Mouse (Mus musculus) embryonic facial prominence, embryonic 12.5 days (tissue): Measurements from ENCODE around the gene Cdipt. TPM values are rescaled to one million over a fixed set of nuclear protein-coding genes. Genes with fewer than 3 reads are reported as not detected.

ENCODE experiments used
- ATAC-seq: fragments of 200-750 bp; cut with Nextera tagmentation; 2 replicates; pipeline ENCODE4 v1.8.0; 2017; ENCODE audit not compliant: insufficient number of reproducible peaks, insufficient read depth, low FRiP score, low TSS enrichment
- H3K27ac ChIP-seq: fragments of 300-500 bp; sonication (generic); 2 replicates; pipeline ENCODE4 v1.5.1; 2016; ENCODE audit warnings: mild to moderate bottlenecking
- H3K27me3 ChIP-seq: fragments of 300-500 bp; sonication (generic); 2 replicates; pipeline ENCODE4 v1.6.1; 2016; ENCODE audit warnings: mild to moderate bottlenecking, moderate library complexity
- H3K36me3 ChIP-seq: fragments of 300-500 bp; sonication (generic); 2 replicates; pipeline ENCODE4 v1.6.1; 2016; ENCODE audit warnings: mild to moderate bottlenecking
- H3K4me1 ChIP-seq: fragments of 300-500 bp; sonication (generic); 2 replicates; pipeline ENCODE4 v1.6.1; 2016
- H3K4me2 ChIP-seq: fragments of 300-500 bp; sonication (generic); replicated peaks from 2 replicates; pipeline ENCODE4 v1.6.1; 2016; ENCODE audit warnings: mild to moderate bottlenecking, moderate library complexity
- H3K4me3 ChIP-seq: fragments of 300-500 bp; sonication (generic); 2 replicates; pipeline ENCODE4 v1.5.1; 2016; ENCODE audit warnings: mild to moderate bottlenecking
- H3K9ac ChIP-seq: fragments of 300-500 bp; sonication (generic); 2 replicates; pipeline ENCODE4 v1.6.1; 2016; ENCODE audit warnings: mild to moderate bottlenecking, moderate library complexity
- H3K9me3 ChIP-seq: fragments of 300-500 bp; sonication (generic); 2 replicates; pipeline ENCODE4 v1.6.1; 2016; ENCODE audit warnings: mild to moderate bottlenecking, moderate library complexity
- WGBS: fragments of 180-500 bp; shearing (Covaris S2); methylation state at CpG from one replicate; pipeline ENCODE4 v1.1.7; 2016; 5-methylcytosine and 5-hydroxymethylcytosine counted together
- polyA plus RNA-seq: library from polyadenylated mRNA; unstranded; fragments of >200 nt; fragmentation: Nextera tagmentation; extraction: Ambion mirVana; gene quantifications from 2 replicates; pipeline ENCODE4 v1.2.1, GENCODE M21; 2016

Gene Cdipt
- polyA plus RNA-seq, 1 experiment from 2014 or later, result 88.0 TPM

DNA sequence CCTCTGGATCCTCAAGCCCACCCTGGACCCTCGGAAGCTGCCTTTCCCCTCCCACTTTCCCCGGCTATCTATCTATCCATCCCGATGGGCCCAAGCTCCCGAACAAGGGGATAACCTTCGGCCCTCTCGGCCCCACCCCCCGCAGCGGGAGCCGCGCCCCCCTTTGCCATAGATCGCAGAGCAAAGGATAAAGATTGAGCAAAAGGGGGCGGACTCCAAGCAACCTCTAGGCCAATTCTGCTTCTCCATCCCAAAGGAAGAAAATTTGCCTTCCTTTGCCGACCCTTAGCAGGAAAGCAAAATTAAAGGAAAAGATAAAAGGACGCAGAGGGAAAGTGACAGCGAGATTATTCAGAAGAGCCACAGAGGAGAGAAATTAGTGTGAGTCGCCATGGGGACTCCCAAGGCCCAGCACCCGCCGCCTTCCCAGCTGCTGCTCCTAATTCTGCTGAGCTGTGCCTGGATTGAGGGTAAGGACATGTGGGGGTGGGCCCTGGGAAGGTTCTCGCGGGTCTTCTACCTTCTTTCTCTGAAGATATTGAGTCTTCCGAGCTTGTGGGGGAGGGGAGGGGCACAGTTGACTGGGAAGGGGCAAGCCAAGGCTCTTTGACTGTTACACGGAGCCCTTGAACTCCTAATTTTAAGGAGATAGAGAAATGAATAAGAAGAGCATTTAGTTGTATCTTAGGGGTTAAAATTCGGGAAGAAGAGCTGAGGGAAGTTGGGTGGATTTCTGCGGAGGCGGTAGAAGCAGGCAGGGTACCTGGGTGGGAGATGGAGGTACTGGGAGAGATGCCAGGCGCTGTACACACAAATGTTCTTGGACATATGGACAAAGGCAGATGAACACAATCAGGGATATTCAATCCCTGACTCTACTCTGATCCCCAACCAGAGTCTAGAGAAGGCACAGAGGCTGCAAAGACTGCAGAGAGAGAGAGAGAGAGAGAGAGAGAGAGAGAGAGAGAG lies 24.8 kb upstream of the Cdipt start:
- Histone ChIP-seq H3K9ac (0 out of 2 replicates have a peak overlapping the region, but pooled peaks have one; percentile 1), H3K27me3 (peaks cover 39% of the 10 kb centered on the region), H3K4me2 (peak overlapping the region; percentile 98), H3K4me1 (peaks cover 10% of the 10 kb centered on the region; the same call in 1 of the 2 replicates), H3K9me3 (no peaks in the 10 kb centered on the region), H3K27ac (no peak overlapping the region), H3K36me3 (no peaks in the 10 kb centered on the region), H3K4me3 (peak overlapping the region; percentile 42)
- 6% methylated on average over 26 of the region's 26 CpGs for whole genome bisulfite sequencing
- ATAC-seq, result no peak

DNA sequence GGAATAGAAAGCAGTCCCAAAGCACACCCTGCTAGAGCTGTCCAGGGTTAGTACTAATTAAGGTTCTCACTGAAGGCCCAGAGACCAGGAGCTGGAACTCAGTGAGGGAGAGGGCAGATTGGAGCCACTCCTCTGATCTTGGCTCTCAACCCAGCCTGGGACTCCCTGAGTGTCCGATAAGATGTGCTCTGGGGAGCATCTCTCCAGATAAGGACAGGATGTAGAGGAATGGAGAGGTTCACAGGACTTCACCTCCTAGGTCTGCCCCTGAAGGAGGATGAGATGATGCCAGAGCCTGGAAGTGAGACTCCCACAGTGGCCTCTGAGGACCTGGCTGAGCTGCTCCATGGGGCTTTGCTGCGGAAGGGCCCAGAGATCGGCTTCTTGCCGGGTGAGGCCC lies 24.0 kb upstream of the Cdipt start:
- Histone ChIP-seq H3K4me3 (no peak overlapping the region), H3K27ac (no peak overlapping the region), H3K9ac (0 out of 2 replicates have a peak overlapping the region, but pooled peaks have one; percentile 1), H3K27me3 (peaks cover 39% of the 10 kb centered on the region), H3K4me1 (peaks cover 10% of the 10 kb centered on the region; the same call in 1 of the 2 replicates), H3K9me3 (no peaks in the 10 kb centered on the region), H3K4me2 (peak overlapping the region; percentile 19), H3K36me3 (no peaks in the 10 kb centered on the region)
- ATAC-seq, result no peak
- WGBS, result 18% methylated on average over 4 of the region's 4 CpGs

DNA sequence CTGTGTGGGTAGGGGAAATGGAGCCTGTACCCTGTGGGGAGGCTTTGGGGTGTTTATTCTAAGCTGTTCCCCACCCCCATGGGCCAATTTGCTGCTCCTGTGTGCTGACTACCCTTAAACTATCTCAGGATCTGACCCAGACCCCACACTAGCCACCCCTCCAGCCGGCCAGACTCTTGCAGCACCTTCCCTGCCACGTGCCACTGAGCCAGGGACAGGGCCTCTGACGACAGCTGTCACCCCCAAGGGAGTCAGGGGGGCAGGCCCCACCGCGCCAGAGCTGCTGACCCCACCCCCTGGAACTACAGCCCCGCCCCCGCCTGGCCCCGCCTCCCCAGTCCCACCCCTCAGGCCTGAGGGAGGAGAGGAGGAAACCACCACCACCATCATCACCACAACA lies 23.1 kb upstream of the Cdipt start:
- no peak for ATAC-seq
- Histone ChIP-seq H3K9ac (no peak overlapping the region), H3K4me2 (no peak overlapping the region), H3K4me3 (no peak overlapping the region), H3K9me3 (no peaks in the 10 kb centered on the region), H3K4me1 (peaks cover 10% of the 10 kb centered on the region; the same call in 1 of the 2 replicates), H3K27me3 (peaks cover 39% of the 10 kb centered on the region), H3K27ac (no peak overlapping the region), H3K36me3 (no peaks in the 10 kb centered on the region)
- WGBS, result 1% methylated on average over 8 of the region's 8 CpGs

DNA sequence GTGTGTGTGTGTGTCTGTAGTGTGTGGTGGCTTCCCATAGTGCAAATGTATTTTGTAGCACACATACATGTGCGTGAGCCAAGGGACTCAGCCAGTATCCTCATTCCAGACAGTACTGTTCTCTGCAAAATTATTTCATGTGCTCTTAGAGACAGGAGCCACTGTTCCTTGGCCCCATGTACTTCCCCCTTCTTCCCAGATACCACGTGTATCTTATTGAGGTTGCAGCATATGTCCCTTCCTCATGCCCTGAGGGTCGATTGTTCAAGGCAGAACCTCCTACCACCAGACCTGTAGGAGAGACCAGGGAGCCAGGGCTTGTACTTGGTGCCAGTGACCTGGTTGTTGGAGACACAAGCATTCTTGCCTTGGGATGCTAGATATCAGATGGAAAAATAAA lies 20.6 kb upstream of the Cdipt start:
- H3K4me3 ChIP-seq, result no peak overlapping the region
- ATAC-seq, result no peak
- peaks cover 32% of the 10 kb centered on the region for H3K27me3 ChIP-seq
- H3K9ac ChIP-seq, result no peak overlapping the region
- H3K27ac ChIP-seq, result no peak overlapping the region
- WGBS, result 63% methylated on average over 3 of the region's 3 CpGs
- no peak overlapping the region for H3K4me2 ChIP-seq
- H3K36me3 ChIP-seq, result no peaks in the 10 kb centered on the region
- H3K9me3 ChIP-seq, result no peaks in the 10 kb centered on the region
- H3K4me1 ChIP-seq, result 0 out of 2 replicates have a peak, but pooled peaks cover 4% of the 10 kb centered on the region

DNA sequence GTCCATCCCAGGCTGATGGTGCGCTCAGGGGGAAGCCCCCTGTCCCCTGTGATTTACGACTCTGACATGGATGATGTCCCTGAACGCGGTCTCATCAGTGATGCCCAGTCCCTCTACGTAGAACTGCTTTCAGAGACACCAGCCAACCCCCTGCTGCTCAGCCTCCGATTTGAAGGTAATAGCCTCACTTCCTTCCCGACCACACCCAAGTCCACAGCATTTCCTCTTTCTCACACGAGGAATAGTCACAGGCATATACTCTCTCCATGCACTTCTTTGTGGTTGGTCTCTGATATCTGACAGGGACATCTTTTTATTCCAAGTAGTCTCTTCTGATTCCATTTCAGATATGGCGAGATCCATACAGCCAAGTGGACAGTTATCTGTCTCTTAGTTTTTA lies 15.9 kb upstream of the Cdipt start:
- H3K4me1 ChIP-seq, result no peaks in the 10 kb centered on the region
- H3K27me3 ChIP-seq, result peaks cover 24% of the 10 kb centered on the region
- WGBS, result 73% methylated on average over 9 of the region's 9 CpGs
- no peak for ATAC-seq
- no peak overlapping the region for H3K9ac ChIP-seq
- no peaks in the 10 kb centered on the region for H3K36me3 ChIP-seq
- H3K9me3 ChIP-seq, result no peaks in the 10 kb centered on the region
- H3K4me3 ChIP-seq, result no peak overlapping the region
- no peak overlapping the region for H3K4me2 ChIP-seq
- no peak overlapping the region for H3K27ac ChIP-seq

DNA sequence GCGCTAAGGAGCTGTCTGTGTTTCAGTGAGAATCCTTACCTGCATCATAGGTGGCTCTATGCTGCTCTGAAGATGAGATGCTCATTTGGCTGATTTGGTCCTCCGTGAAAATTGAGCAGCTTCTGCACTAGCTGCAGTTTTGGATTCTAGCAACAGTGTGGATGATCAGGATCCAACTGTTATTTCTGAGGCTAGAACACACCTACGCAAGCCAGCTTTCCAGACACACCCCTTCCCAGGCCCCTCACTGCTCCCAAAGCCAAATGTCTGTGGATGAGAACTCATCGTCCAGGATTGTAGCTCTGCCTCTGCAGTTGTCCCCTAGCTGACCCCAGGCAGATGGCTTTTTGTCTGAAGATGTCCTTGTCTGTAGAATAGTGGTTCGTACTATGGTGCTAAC lies 14.6 kb upstream of the Cdipt start:
- no peak overlapping the region for H3K27ac ChIP-seq
- peaks cover 24% of the 10 kb centered on the region for H3K27me3 ChIP-seq
- 84% methylated on average over 5 of the region's 5 CpGs for WGBS
- no peak overlapping the region for H3K4me2 ChIP-seq
- no peak overlapping the region for H3K9ac ChIP-seq
- no peaks in the 10 kb centered on the region for H3K4me1 ChIP-seq
- ATAC-seq, result no peak
- H3K36me3 ChIP-seq, result no peaks in the 10 kb centered on the region
- no peaks in the 10 kb centered on the region for H3K9me3 ChIP-seq
- H3K4me3 ChIP-seq, result no peak overlapping the region

DNA sequence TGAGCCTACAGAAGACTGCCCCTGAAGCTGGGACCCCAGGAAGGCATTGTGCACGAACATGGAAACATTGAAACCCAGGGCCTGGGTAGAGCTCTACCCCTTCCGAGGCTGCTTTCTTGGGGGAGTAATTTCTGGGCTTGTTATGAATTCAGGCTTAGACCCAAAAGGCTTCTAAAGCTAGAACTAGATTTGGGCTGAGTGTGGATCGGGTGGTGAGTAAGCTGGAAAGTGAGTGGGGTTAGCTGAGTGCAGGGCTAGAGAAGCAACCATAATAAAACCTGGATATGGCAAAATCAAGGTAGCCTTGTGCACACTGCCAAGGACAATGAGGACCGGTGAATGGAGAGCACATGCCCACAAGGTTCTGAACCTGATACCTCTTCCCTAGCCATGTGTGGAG lies 13.7 kb upstream of the Cdipt start:
- Histone ChIP-seq H3K4me1 (no peaks in the 10 kb centered on the region), H3K27ac (no peak overlapping the region), H3K9ac (no peak overlapping the region), H3K27me3 (peaks cover 24% of the 10 kb centered on the region), H3K9me3 (no peaks in the 10 kb centered on the region), H3K4me3 (no peak overlapping the region), H3K4me2 (no peak overlapping the region), H3K36me3 (no peaks in the 10 kb centered on the region)
- WGBS, result 84% methylated on average over 4 of the region's 4 CpGs
- ATAC-seq, result no peak

DNA sequence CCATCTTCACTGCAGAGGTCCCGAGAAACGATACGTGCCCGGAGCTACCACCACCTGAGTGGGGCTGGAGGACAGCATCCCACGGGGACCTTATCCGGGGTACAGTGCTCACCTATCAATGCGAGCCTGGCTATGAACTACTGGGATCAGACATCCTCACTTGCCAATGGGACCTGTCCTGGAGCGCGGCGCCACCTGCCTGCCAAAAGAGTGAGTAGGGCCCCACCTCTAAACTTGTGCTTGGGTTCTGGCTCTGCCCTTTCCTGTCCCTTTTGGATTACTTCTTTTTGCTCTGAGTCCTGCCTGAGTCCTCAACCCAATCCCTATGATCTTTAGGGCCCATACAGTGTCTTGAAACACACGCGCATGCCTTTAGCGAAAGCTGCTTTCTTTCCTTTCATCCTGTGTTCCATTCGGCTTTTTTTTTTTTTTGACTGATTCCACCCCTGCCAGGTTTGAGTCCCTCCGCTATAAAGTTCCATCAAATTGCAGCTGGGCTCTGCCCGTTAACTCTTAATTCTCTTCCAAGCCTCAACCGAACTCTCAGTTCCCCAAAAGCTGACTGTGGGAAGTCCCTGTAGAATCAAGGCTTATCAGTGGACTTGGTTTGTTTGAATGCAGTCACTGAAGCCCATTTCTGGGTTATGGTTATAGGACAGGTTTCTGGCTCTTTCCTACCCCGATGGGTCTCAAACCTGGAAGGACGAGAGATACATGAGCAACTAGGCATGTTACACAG lies 12.0 kb upstream of the Cdipt start:
- 26% methylated on average over 19 of the region's 19 CpGs for WGBS
- H3K27ac ChIP-seq, result no peak overlapping the region
- H3K36me3 ChIP-seq, result no peaks in the 10 kb centered on the region
- no peak overlapping the region for H3K9ac ChIP-seq
- H3K9me3 ChIP-seq, result no peaks in the 10 kb centered on the region
- peak overlapping the region; percentile 31 for H3K4me2 ChIP-seq
- 0 out of 2 replicates have a peak overlapping the region, but pooled peaks have one; percentile 3 for H3K4me3 ChIP-seq
- no peaks in the 10 kb centered on the region for H3K4me1 ChIP-seq
- peaks cover 24% of the 10 kb centered on the region for H3K27me3 ChIP-seq
- ATAC-seq, result no peak

DNA sequence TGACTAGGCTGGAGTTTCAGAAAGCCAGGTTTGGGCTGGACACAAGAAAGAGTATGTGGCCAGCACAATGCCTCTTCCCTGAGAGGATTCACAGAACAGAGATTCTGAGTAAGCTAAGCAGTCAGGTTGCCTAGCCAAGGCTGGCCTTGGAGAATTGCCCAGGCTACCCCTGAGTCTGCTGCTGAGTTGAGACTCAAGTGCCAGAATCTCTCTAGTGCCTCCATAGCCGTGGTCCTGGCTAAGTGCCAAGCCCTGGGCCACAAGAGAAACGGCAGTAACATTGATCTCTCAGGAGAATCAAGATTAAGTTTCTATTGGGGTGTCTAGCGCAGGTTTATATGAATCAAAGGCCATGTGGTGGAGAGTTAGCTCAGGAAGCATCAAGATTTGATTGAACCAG lies 10.1 kb upstream of the Cdipt start:
- Histone ChIP-seq H3K9me3 (no peaks in the 10 kb centered on the region), H3K4me1 (no peaks in the 10 kb centered on the region), H3K4me3 (no peak overlapping the region), H3K27ac (no peak overlapping the region), H3K27me3 (peaks cover 24% of the 10 kb centered on the region), H3K9ac (no peak overlapping the region), H3K4me2 (no peak overlapping the region), H3K36me3 (no peaks in the 10 kb centered on the region)
- ATAC-seq, result no peak
- WGBS, result 67% methylated on average over 3 of the region's 3 CpGs

DNA sequence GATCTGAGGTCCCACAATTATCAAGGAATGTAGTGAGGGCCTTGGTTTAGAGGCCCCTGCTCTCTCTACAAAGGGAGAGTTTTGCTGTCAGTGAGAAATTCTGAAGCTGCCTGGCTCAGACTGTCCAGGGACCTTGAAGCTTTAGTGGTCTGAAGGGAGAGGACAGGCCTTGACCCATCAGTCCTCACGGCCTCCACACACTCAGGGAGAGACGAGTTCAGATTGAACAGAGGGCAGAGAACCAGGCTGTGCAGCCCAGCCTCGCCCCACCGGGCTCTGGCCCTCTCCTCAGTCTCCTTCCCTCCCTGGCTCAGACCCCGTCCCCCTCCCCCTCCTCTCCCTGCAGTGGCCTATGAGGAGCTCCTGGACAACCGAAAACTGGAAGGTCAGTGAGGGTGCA lies 8.4 kb upstream of the Cdipt start:
- Histone ChIP-seq H3K4me2 (no peak overlapping the region), H3K27me3 (peaks cover 18% of the 10 kb centered on the region), H3K9ac (no peak overlapping the region), H3K4me1 (no peaks in the 10 kb centered on the region), H3K9me3 (no peaks in the 10 kb centered on the region), H3K27ac (no peak overlapping the region), H3K36me3 (no peaks in the 10 kb centered on the region), H3K4me3 (no peak overlapping the region)
- ATAC-seq, result 0 out of 2 replicates have a peak, but pooled peaks have one; percentile 41
- 56% methylated on average over 6 of the region's 6 CpGs for WGBS

DNA sequence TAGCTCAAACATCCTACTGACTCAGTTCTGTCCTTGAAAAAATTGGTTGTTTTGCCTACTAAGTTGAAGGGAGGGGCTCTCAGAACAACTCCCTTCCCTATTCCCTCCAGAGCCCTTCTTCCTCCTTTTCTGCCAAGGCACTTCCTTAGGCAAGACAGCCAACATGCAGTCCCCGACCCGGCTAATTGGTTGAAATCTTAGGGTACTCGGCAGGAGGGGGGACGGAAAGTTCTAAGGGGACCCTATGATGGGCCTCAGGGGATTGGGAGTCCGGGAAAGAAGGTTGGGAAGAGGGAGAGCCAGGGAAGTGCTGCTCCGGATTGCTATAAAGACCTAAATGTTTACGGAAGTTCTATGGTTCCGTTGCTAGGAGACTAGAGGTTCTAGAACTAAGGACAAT lies 221 bp upstream of the Cdipt start:
- no peaks in the 10 kb centered on the region for H3K27me3 ChIP-seq
- 11% methylated on average over 8 of the region's 8 CpGs for WGBS
- H3K9me3 ChIP-seq, result no peaks in the 10 kb centered on the region
- H3K9ac ChIP-seq, result peak overlapping the region; percentile 38; the same call in 1 of the 2 replicates
- H3K36me3 ChIP-seq, result peaks cover 26% of the 10 kb centered on the region
- peak overlapping the region; percentile 73 for H3K4me2 ChIP-seq
- H3K4me1 ChIP-seq, result peaks cover 10% of the 10 kb centered on the region; the same call in 1 of the 2 replicates
- no peak overlapping the region for H3K27ac ChIP-seq
- no peak for ATAC-seq
- H3K4me3 ChIP-seq, result peak overlapping the region; percentile 100
